In the genomic region with DNA sequence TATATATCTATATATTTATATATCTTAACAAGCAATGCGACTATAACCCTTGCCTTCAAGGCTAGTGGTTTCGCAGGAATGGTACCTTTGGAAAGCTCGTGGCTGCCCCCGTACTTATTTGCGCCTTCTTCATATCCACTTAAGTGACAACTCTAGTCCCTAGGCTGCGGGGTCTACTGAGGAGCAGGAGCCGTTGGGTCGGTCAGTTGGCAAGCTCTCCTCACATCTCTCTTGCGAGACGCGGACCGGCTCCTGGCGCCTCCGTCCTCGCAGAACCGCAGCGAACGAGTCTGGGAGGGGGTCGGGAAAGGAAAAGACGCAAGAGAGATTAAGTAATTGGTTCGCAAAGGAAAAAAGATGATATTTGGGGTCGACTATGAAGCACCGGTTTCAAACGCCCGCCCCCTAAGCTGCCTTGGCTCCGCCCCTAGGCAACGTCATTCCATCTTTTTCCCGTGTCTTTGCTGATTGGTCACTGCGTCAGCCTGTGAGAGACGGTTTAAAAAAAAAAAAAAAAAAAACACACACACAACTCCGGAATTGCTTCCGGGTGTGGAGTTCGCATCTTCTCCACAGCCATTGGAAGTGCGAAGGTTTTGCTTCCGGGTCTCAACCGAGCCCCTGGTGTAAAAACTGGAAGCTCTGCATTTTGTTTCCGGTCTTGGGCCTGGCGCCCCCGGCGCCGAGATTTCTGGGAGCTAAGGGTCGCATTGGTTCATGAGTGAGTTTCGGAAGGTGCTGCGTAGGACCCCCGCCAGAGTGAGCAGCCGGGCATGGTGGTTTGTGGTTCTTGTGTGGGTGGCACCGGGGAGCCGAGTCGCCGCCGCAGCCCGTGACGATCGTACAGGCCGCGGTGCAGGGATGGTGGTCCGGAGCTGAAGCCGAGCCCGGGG, we compare ENCODE assay signal across 1 mouse cellular context.
TF ChIP-seq lines count a peak whose summit lies in the region.

A gene (minus strand): TSS at position 460 of the 893 bp plus-strand sequence.
A gene (plus strand): TSS at position 595 of the 893 bp plus-strand sequence.

TF ChIP-seq in CH12.LX, 34 proteins besides CTCF, POLR2A, EP300 and RAD21 (continued from another document):
- TF ChIP-seq TBP (conservative IDR thresholded peaks at IDR 0.05; ENCODE audit: low read depth, low read length) (peak; percentile 95), ELF1 (IDR thresholded peaks at IDR 0.05; ENCODE audit: low read depth, low read length) (peak; percentile 89), GABPA (IDR thresholded peaks at IDR 0.05; ENCODE audit: insufficient replicate concordance, low read depth, low read length) (peak; percentile 18; the same call in 1 of the 2 replicates), E2F4 (IDR thresholded peaks at IDR 0.05; ENCODE audit: insufficient replicate concordance, low read depth, low read length) (no peak), ZNF384 (IDR thresholded peaks at IDR 0.05; ENCODE audit: low read depth, low read length) (peak; percentile 100), TCF12 (IDR thresholded peaks at IDR 0.05; ENCODE audit: low read depth, low read length) (peak; percentile 89), USF2 (conservative IDR thresholded peaks at IDR 0.05; ENCODE audit: low read depth, low read length) (no peak), POLR2AphosphoS2 (IDR thresholded peaks at IDR 0.05; ENCODE audit: low read depth, low read length) (peak; percentile 33; the same call in 1 of the 2 replicates), MXI1 (IDR thresholded peaks at IDR 0.05; ENCODE audit: low read depth, low read length) (peak; percentile 70), JUN (IDR thresholded peaks at IDR 0.05; ENCODE audit: insufficient read depth, low read depth, low read length) (no peak), MAZ (IDR thresholded peaks at IDR 0.05; ENCODE audit: low read depth, low read length) (peak; percentile 77), SMC3 (IDR thresholded peaks at IDR 0.05; ENCODE audit: low read depth, low read length) (no peak), NRF1 (IDR thresholded peaks at IDR 0.05; ENCODE audit: low read depth, low read length) (0 out of 2 replicates have a peak, but pooled peaks have one; percentile 38), ZC3H11A (IDR thresholded peaks at IDR 0.05; ENCODE audit: low read depth, low read length) (no peak), JUND (conservative IDR thresholded peaks at IDR 0.05; ENCODE audit: low read depth, low read length) (peak; percentile 53), ZKSCAN1 (IDR thresholded peaks at IDR 0.05; ENCODE audit: borderline replicate concordance, low read depth, low read length) (no peak; the same call in 1 of the 2 replicates), RCOR1 (conservative IDR thresholded peaks at IDR 0.05; ENCODE audit: low read depth, low read length) (no peak), ETS1 (conservative IDR thresholded peaks at IDR 0.05; ENCODE audit: low read depth, low read length) (peak; percentile 44; the same call in 1 of the 2 replicates), MAFK (IDR thresholded peaks at IDR 0.05; ENCODE audit: insufficient replicate concordance, low read length) (no peak), IRF4 (IDR thresholded peaks at IDR 0.05; ENCODE audit: low read depth, low read length) (peak; percentile 42; the same call in 1 of the 2 replicates), NELFE (IDR thresholded peaks at IDR 0.05; ENCODE audit: low read depth, low read length) (peak; percentile 86), SIN3A (IDR thresholded peaks at IDR 0.05; ENCODE audit: low read length) (peak; percentile 97), MYC (IDR thresholded peaks at IDR 0.05; ENCODE audit: low read depth, low read length) (peak; percentile 78), BHLHE40 (IDR thresholded peaks at IDR 0.05; ENCODE audit: low read depth, low read length) (0 out of 2 replicates have a peak, but pooled peaks have one; percentile 24), KAT2A (IDR thresholded peaks at IDR 0.05; ENCODE audit: insufficient replicate concordance, low read length) (peak; percentile 96), USF1 (IDR thresholded peaks at IDR 0.05; ENCODE audit: low read depth, low read length) (no peak), ZMIZ1 (IDR thresholded peaks at IDR 0.05; ENCODE audit: low read depth, low read length) (0 out of 2 replicates have a peak, but pooled peaks have one; percentile 54), HCFC1 (IDR thresholded peaks at IDR 0.05; ENCODE audit: low read depth, low read length) (peak; percentile 99), MAX (IDR thresholded peaks at IDR 0.05; ENCODE audit: low read length) (no peak)
